Mouse (Mus musculus) small intestine, adult 2 months (tissue): ENCODE data around the gene Apaf1. TPM values are rescaled to one million over a fixed set of nuclear protein-coding genes. Genes with fewer than 3 reads are reported as not detected.
A peak's percentile ranks its signal among the peaks of the same experiment; 100 is the strongest.

Source experiments
- H3K27ac ChIP-seq: fragments of 200-500 bp; 2 replicates; pipeline ENCODE4 v1.5.1; 2012; ENCODE audit warnings: low read depth, low read length, control low read depth, inconsistent platforms; ENCODE audit not compliant: insufficient read depth
- H3K27me3 ChIP-seq: fragments of 200-500 bp; 2 replicates; pipeline ENCODE4 v1.6.1; 2012; ENCODE audit warnings: mild to moderate bottlenecking, moderate library complexity, low read length, inconsistent platforms; ENCODE audit not compliant: control insufficient read depth, insufficient read depth
- H3K36me3 ChIP-seq: fragments of 200-500 bp; 2 replicates; pipeline ENCODE4 v1.6.1; 2012; ENCODE audit warnings: mild to moderate bottlenecking, low read length, control low read depth, inconsistent platforms; ENCODE audit not compliant: control insufficient read depth, insufficient read depth
- H3K4me1 ChIP-seq: fragments of 200-500 bp; 2 replicates; pipeline ENCODE4 v1.6.1; 2012; ENCODE audit warnings: low read length, inconsistent platforms, mixed read lengths; ENCODE audit not compliant: control insufficient read depth, insufficient read depth, insufficient read length
- H3K4me3 ChIP-seq: fragments of 200-500 bp; 2 replicates; pipeline ENCODE4 v1.5.1; 2012; ENCODE audit warnings: low read depth, mild to moderate bottlenecking, control low read depth, inconsistent platforms, low read length, moderate library complexity
- CTCF ChIP-seq: fragments of 200-500 bp; IDR thresholded peaks from 2 replicates; pipeline ENCODE4 v1.5.1; 2012; ENCODE audit warnings: low read depth, mild to moderate bottlenecking, control low read depth, inconsistent platforms, low read length, moderate library complexity, mixed read lengths; ENCODE audit not compliant: insufficient replicate concordance, insufficient read length; ENCODE audit errors: extremely low read depth
- POLR2A ChIP-seq: fragments of 200-500 bp; IDR thresholded peaks from 2 replicates; pipeline ENCODE4 v1.6.1; 2012; ENCODE audit warnings: low read depth, mild to moderate bottlenecking, control low read depth, inconsistent platforms, low read length, moderate library complexity
- WGBS: fragments of 180-500 bp; shearing (Covaris S2); methylation state at CpG from one replicate; pipeline ENCODE4 v1.1.7; 2018; 5-methylcytosine and 5-hydroxymethylcytosine counted together
- polyA plus RNA-seq: library from polyadenylated mRNA; depleted of rRNA; stranded (reverse); fragments of >200 nt; gene quantifications from 2 replicates; pipeline ENCODE4 v1.2.3, GENCODE M21; 2012

The Apaf1 gene
- polyA plus RNA-seq, 1 experiment: 13.1 TPM

DNA sequence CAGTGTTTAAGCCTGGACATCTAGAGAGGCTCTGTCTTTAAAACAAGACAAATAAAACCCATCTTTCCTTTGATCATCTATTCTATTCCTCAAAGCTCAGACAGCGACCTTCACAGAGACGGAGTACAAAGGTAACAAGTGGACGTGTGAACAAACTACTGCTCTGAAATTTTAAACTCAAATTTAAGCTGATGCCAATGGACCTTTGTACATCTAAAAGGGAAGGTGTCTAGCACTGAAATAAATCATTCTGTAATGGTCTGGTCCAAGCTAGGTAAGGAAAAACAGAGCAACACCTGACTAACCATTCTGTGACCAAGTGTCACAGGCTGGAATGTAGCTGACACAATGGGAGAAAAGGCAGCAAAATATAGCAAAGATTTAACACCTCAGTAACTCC, 31.4 kb downstream of the Apaf1 start:
- no peaks in the 10 kb centered on the region for H3K4me1 ChIP-seq
- no peak overlapping the region for H3K4me3 ChIP-seq
- H3K36me3 ChIP-seq: peaks cover 64% of the 10 kb centered on the region
- H3K27ac ChIP-seq: no peak overlapping the region
- TF ChIP-seq POLR2A (no peak), CTCF (no peak)
- 94% methylated on average over 3 of the region's 3 CpGs for WGBS
- no peaks in the 10 kb centered on the region for H3K27me3 ChIP-seq

GRCm38 (mm10) chr10:91049696-91050095, 32.9 kb downstream of the Apaf1 start:
- 83% methylated on average over 4 of the region's 4 CpGs for WGBS
- no peak overlapping the region for H3K27ac ChIP-seq
- no peak overlapping the region for H3K4me3 ChIP-seq
- H3K27me3 ChIP-seq: no peaks in the 10 kb centered on the region
- H3K4me1 ChIP-seq: no peaks in the 10 kb centered on the region
- TF ChIP-seq POLR2A (no peak), CTCF (no peak)
- peaks cover 59% of the 10 kb centered on the region for H3K36me3 ChIP-seq

DNA sequence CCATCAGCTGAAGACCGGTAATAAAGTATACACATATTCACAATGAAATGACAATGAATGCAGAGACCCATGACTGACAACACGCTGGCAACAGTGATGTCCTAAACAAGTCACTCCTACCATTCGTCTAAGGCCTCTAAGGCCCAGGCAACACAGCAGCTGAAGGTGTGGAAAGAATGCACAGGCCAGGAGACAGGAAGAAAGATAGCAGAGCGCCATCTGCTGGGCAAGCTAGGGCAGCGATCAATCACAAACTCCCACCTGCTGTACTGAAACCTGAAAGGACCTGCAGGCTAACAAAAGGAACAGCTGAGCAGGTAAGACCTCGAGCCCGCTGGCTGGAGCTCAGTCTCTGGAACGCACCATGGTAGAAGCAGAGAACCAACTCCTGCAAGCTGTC, 48.6 kb downstream of the Apaf1 start:
- H3K4me3 ChIP-seq: no peak overlapping the region
- no peaks in the 10 kb centered on the region for H3K27me3 ChIP-seq
- H3K4me1 ChIP-seq: no peaks in the 10 kb centered on the region
- TF ChIP-seq POLR2A: no peak
- peak; percentile 80; the same call in 1 of the 2 replicates for TF ChIP-seq CTCF
- H3K27ac ChIP-seq: no peak overlapping the region
- 41% methylated on average over 8 of the region's 8 CpGs for WGBS
- H3K36me3 ChIP-seq: peaks cover 52% of the 10 kb centered on the region

DNA sequence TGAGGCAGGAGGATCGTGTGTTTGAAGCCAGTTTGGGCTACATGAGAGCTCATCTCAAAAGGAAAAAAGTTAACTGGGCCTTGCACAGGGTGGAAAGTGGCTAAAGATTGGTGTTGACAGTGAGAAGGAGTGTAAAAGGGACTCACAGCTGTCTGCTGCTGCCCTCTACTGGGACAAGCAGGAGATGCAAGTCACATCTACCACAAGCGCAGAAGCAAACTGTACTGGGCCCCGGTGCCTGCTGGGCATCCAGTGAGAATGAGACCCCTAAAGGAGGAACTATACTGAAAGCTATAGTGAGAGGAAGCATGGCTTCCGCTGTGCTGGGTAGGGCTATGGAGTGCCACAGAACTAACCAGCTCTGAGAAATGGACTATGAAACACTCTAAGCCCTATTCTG, 50.2 kb downstream of the Apaf1 start:
- Histone ChIP-seq H3K4me1 (no peaks in the 10 kb centered on the region), H3K27me3 (no peaks in the 10 kb centered on the region), H3K4me3 (no peak overlapping the region), H3K27ac (no peak overlapping the region), H3K36me3 (peaks cover 46% of the 10 kb centered on the region)
- TF ChIP-seq POLR2A (no peak), CTCF (peak; percentile 74; the same call in 1 of the 2 replicates)
- WGBS: 29% methylated on average over 4 of the region's 4 CpGs

GRCm38 (mm10) chr10:91031176-91031575, 51.4 kb downstream of the Apaf1 start:
- TF ChIP-seq CTCF: no peak
- Histone ChIP-seq H3K36me3 (peaks cover 35% of the 10 kb centered on the region), H3K4me3 (no peak overlapping the region), H3K27me3 (no peaks in the 10 kb centered on the region), H3K27ac (no peak overlapping the region), H3K4me1 (no peaks in the 10 kb centered on the region)
- 94% methylated on average over 9 of the region's 9 CpGs for whole genome bisulfite sequencing

- Histone ChIP-seq H3K4me1 (no peaks in the 10 kb centered on the region), H3K36me3 (peaks cover 29% of the 10 kb centered on the region), H3K4me3 (no peak overlapping the region), H3K27ac (no peak overlapping the region), H3K27me3 (no peaks in the 10 kb centered on the region)
- no peak for TF ChIP-seq CTCF
- no peak for TF ChIP-seq POLR2A
These were observed 53.5 kb downstream of the Apaf1 start for GRCm38 (mm10) chr10:91029002-91029539.

DNA sequence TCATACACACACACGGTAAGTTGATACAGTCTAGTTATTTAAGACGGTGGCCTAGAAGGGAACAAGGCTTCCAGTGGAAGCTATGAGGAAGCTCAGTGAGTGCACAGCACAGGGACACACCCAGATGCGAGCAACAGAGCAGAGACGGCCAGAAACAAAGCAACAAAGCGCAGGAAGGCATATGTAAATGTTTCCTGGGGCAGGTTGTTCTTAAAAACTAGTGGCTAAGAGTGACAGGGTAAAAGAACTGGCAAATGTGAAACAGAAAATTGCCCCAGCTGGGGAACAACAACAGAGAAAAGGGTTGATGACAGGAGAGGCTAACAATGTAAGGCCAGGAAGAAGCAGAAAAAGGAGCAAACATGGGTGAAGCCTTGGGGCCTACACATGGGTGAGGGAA, 54.6 kb downstream of the Apaf1 start:
- peaks cover 30% of the 10 kb centered on the region for H3K36me3 ChIP-seq
- no peak for TF ChIP-seq POLR2A
- no peak for TF ChIP-seq CTCF
- no peaks in the 10 kb centered on the region for H3K4me1 ChIP-seq
- no peaks in the 10 kb centered on the region for H3K27me3 ChIP-seq
- no peak overlapping the region for H3K27ac ChIP-seq
- H3K4me3 ChIP-seq: no peak overlapping the region
- 89% methylated on average over 5 of the region's 5 CpGs for WGBS
